8 mouse cellular contexts compared by ENCODE assay signal in the genomic region with DNA sequence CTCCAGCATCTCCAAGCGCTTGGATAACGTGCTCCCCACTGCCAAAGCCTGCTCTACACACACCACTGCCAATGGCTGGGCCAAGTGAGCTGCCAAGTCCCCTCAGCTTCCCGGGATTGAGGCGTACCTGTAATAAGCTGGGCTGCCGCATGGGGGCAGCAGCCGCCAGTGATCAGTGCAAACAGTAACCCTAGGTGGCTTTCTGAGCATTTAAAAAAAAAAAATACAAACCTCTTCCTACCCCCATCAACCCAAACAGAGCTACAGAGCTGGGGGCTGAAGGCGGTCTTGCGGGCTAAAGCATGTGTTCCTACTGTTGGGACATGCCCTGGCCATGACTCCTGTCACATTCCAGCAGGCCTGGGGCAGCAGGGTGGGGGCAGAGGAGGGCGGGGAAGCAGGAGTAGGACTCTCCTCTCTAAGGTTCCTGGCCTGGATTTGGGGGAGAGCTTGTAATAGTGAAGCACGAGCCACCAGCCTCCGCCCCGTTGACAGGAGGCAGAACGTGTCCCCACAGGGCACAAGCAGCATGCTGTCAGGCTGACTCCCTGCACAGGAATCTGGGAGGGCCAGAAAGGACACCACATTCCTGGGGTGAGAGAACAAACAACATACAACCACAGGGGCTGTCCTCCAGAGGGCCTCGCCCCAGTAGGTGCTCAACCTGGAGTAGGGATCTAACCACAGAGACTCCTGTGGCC. TPM values are rescaled to one million over a fixed set of nuclear protein-coding genes. Genes with fewer than 3 reads are reported as not detected.
DNase-seq lines count a peak whose midpoint lies in the region; ATAC-seq and TF ChIP-seq lines count a peak whose summit lies in the region.

No protein-coding gene starts in this region.

- peaks cover 24% of the 10 kb centered on the region for H3K36me3 ChIP-seq in liver, embryonic 16.5 days (ENCODE audit: control insufficient read depth, insufficient read depth)
- peaks cover 31% of the 10 kb centered on the region for H3K36me3 ChIP-seq in neural tube, embryonic 14.5 days (ENCODE audit: control insufficient read depth, insufficient read depth, low read length)

- ATAC-seq in CD4-positive, CD25-positive, alpha-beta regulatory T cell, adult 4 months = peak; percentile 62
- peak; percentile 72 for ATAC-seq in erythroid progenitor cell, adult 5-6 weeks (replicated peaks; ENCODE audit: low FRiP score, poor library complexity, severe bottlenecking)
- ATAC-seq in liver, embryonic 16.5 days (ENCODE audit: low read depth) = peak; percentile 50
- ATAC-seq in neural tube, embryonic 14.5 days (ENCODE audit: low read depth) = peak; percentile 82

- H3K4me2 ChIP-seq in liver, embryonic 16.5 days (ENCODE audit: low read depth, low read length) = no peak overlapping the region
- no peak overlapping the region for H3K4me2 ChIP-seq in neural tube, embryonic 14.5 days (ENCODE audit: low read depth, low read length)

- H3K27ac ChIP-seq in bone marrow, adult 2 months (ENCODE audit: control insufficient read depth, insufficient read depth, low read depth, low read length, poor library complexity) = no peak overlapping the region
- no peak overlapping the region for H3K27ac ChIP-seq in liver, embryonic 16.5 days (ENCODE audit: low read length)
- H3K27ac ChIP-seq in neural tube, embryonic 14.5 days (ENCODE audit: low read depth, low read length) = no peak overlapping the region

- no peaks in the 10 kb centered on the region for H3K27me3 ChIP-seq in liver, embryonic 16.5 days (ENCODE audit: control insufficient read depth, insufficient read depth, low read depth, low read length)
- H3K27me3 ChIP-seq in neural tube, embryonic 14.5 days (ENCODE audit: control insufficient read depth, insufficient read depth, low read length) = no peaks in the 10 kb centered on the region

- 47% methylated on average over 14 of the region's 14 CpGs for WGBS in bone marrow, adult 2 months
- WGBS in liver, embryonic 16.5 days (ENCODE audit: insufficient replicate concordance) = 30% methylated on average over 14 of the region's 14 CpGs
- 28% methylated on average over 14 of the region's 14 CpGs for WGBS in neural tube, embryonic 14.5 days

- H3K4me1 ChIP-seq in bone marrow, adult 2 months (ENCODE audit: control insufficient read depth, insufficient read depth, low read length) = no peaks in the 10 kb centered on the region
- no peaks in the 10 kb centered on the region; the same call in 1 of the 2 replicates for H3K4me1 ChIP-seq in liver, embryonic 16.5 days (ENCODE audit: control insufficient read depth, low read depth, low read length)
- no peaks in the 10 kb centered on the region for H3K4me1 ChIP-seq in neural tube, embryonic 14.5 days (ENCODE audit: control insufficient read depth, insufficient read depth, low read length)

- DNase-seq in heart, postnatal 10 days = peak; percentile 90 to 94
- peak; percentile 88 to 89 for DNase-seq in kidney, postnatal 4 days
- DNase-seq in thymus, postnatal 10 days (ENCODE audit: low spot score in 2 of 2) = peak; percentile 36 to 78

- intact Hi-C loops in heart, postnatal 10 days (cut with DNase I) = loop anchor here (1.0 to 5.0 kb wide), 2 partner anchors 32 to 126 kb away; no protein-coding TSS in a partner anchor

- no peaks in the 10 kb centered on the region for H3K9me3 ChIP-seq in liver, embryonic 16.5 days (replicated peaks; ENCODE audit: control insufficient read depth, low read length)
- no peaks in the 10 kb centered on the region for H3K9me3 ChIP-seq in neural tube, embryonic 14.5 days (ENCODE audit: control insufficient read depth, low read length)

- no peak for TF ChIP-seq POLR2A in bone marrow, adult 2 months (IDR thresholded peaks at IDR 0.05; ENCODE audit: borderline replicate concordance, control insufficient read depth, low read depth, low read length)

- TF ChIP-seq CTCF in bone marrow, adult 2 months (IDR thresholded peaks at IDR 0.05; ENCODE audit: control insufficient read depth, insufficient read depth, low read length) = peak; percentile 85

- no peak overlapping the region for H3K4me3 ChIP-seq in bone marrow, adult 2 months (replicated peaks; ENCODE audit: control insufficient read depth, low read depth, low read length)
- no peak overlapping the region for H3K4me3 ChIP-seq in liver, embryonic 16.5 days (ENCODE audit: low read depth, low read length)
- no peak overlapping the region for H3K4me3 ChIP-seq in neural tube, embryonic 14.5 days (ENCODE audit: low read depth, low read length)

- H3K9ac ChIP-seq in liver, embryonic 16.5 days (ENCODE audit: low read depth, low read length) = no peak overlapping the region
- no peak overlapping the region for H3K9ac ChIP-seq in neural tube, embryonic 14.5 days (replicated peaks; ENCODE audit: low read depth, low read length)

RNA-seq across cellular contexts. Expression of gene Lrrc73, which starts 12.7 kb away (rescaled TPM):
- under 1 TPM in 1 of 2 experiments, not detected in 1; 0.30 TPM for polyA plus RNA-seq in CD4-positive, CD25-positive, alpha-beta regulatory T cell, adult 4 months (2017; shearing (Covaris generic))
- 1.4 and 2.4 TPM in 2 replicates for polyA plus RNA-seq in bone marrow, adult 2 months (2011; ENCODE audit: insufficient read depth, insufficient read length, low replicate concordance, missing spikeins)
- not detected in 2 replicates for total RNA-seq in erythroid progenitor cell, adult 5-6 weeks (2015; ENCODE audit: low replicate concordance)
- 0.39 TPM in 1 of 2 replicates, not detected in the other for total RNA-seq in erythroid progenitor cell, adult 5-6 weeks (2017; ENCODE audit: low replicate concordance)
- total RNA-seq in heart, postnatal 10 days (2021) = under 1 TPM; 0.38 to 0.40 TPM
- polyA plus RNA-seq in liver, embryonic 16.5 days (2015; fragmentation: Nextera tagmentation; extraction: Ambion mirVana) = 0.08 TPM in 1 of 2 replicates, not detected in the other
- polyA plus RNA-seq in neural tube, embryonic 14.5 days (2014; fragmentation: Nextera tagmentation; extraction: Ambion mirVana) = 9.1 and 10.1 TPM in 2 replicates

RNA-seq across cellular contexts. Expression of gene Tjap1, which starts 16.8 kb away (rescaled TPM):
- polyA plus RNA-seq in CD4-positive, CD25-positive, alpha-beta regulatory T cell, adult 4 months (2017; shearing (Covaris generic)) = 10 to 100 TPM; 15.0 to 18.5 TPM
- polyA plus RNA-seq in bone marrow, adult 2 months (2011; ENCODE audit: insufficient read depth, insufficient read length, low replicate concordance, missing spikeins) = 20.0 and 28.9 TPM in 2 replicates
- 2.2 and 21.8 TPM in 2 replicates for total RNA-seq in erythroid progenitor cell, adult 5-6 weeks (2015; ENCODE audit: low replicate concordance)
- total RNA-seq in erythroid progenitor cell, adult 5-6 weeks (2017; ENCODE audit: low replicate concordance) = 6.5 and 53.0 TPM in 2 replicates
- total RNA-seq in heart, postnatal 10 days (2021) = 10 to 100 TPM; 54.0 to 56.3 TPM
- polyA plus RNA-seq in liver, embryonic 16.5 days (2015; fragmentation: Nextera tagmentation; extraction: Ambion mirVana) = 8.9 and 10.9 TPM in 2 replicates
- 21.8 and 24.7 TPM in 2 replicates for polyA plus RNA-seq in neural tube, embryonic 14.5 days (2014; fragmentation: Nextera tagmentation; extraction: Ambion mirVana)

RNA-seq across cellular contexts. Expression of gene Yipf3, which starts 18.2 kb away (rescaled TPM):
- polyA plus RNA-seq in CD4-positive, CD25-positive, alpha-beta regulatory T cell, adult 4 months (2017; shearing (Covaris generic)) = 10 to 100 TPM; 43.4 to 51.9 TPM
- polyA plus RNA-seq in bone marrow, adult 2 months (2011; ENCODE audit: insufficient read depth, insufficient read length, low replicate concordance, missing spikeins) = 75.6 and 103 TPM in 2 replicates
- 46.5 and 53.7 TPM in 2 replicates for total RNA-seq in erythroid progenitor cell, adult 5-6 weeks (2015; ENCODE audit: low replicate concordance)
- 15.3 and 22.5 TPM in 2 replicates for total RNA-seq in erythroid progenitor cell, adult 5-6 weeks (2017; ENCODE audit: low replicate concordance)
- total RNA-seq in heart, postnatal 10 days (2021) = 10 to 100 TPM; 69.3 to 75.1 TPM
- polyA plus RNA-seq in liver, embryonic 16.5 days (2015; fragmentation: Nextera tagmentation; extraction: Ambion mirVana) = 50.5 and 52.5 TPM in 2 replicates
- 91.5 and 101 TPM in 2 replicates for polyA plus RNA-seq in neural tube, embryonic 14.5 days (2014; fragmentation: Nextera tagmentation; extraction: Ambion mirVana)

RNA-seq across cellular contexts. Expression of gene Polr1c, which starts 18.2 kb away (rescaled TPM):
- 100 to 1,000 TPM; 110 to 117 TPM for polyA plus RNA-seq in CD4-positive, CD25-positive, alpha-beta regulatory T cell, adult 4 months (2017; shearing (Covaris generic))
- 26.6 and 55.4 TPM in 2 replicates for polyA plus RNA-seq in bone marrow, adult 2 months (2011; ENCODE audit: insufficient read depth, insufficient read length, low replicate concordance, missing spikeins)
- 25.6 and 26.4 TPM in 2 replicates for total RNA-seq in erythroid progenitor cell, adult 5-6 weeks (2015; ENCODE audit: low replicate concordance)
- 5.8 and 24.9 TPM in 2 replicates for total RNA-seq in erythroid progenitor cell, adult 5-6 weeks (2017; ENCODE audit: low replicate concordance)
- 10 to 100 TPM; 23.8 to 26.9 TPM for total RNA-seq in heart, postnatal 10 days (2021)
- 26.2 and 28.7 TPM in 2 replicates for polyA plus RNA-seq in liver, embryonic 16.5 days (2015; fragmentation: Nextera tagmentation; extraction: Ambion mirVana)
- 80.4 and 83.6 TPM in 2 replicates for polyA plus RNA-seq in neural tube, embryonic 14.5 days (2014; fragmentation: Nextera tagmentation; extraction: Ambion mirVana)

RNA-seq across cellular contexts. Expression of gene Dlk2, which starts 31.2 kb away (rescaled TPM):
- polyA plus RNA-seq in CD4-positive, CD25-positive, alpha-beta regulatory T cell, adult 4 months (2017; shearing (Covaris generic)) = not detected
- not detected in 2 replicates for polyA plus RNA-seq in bone marrow, adult 2 months (2011; ENCODE audit: insufficient read depth, insufficient read length, low replicate concordance, missing spikeins)
- not detected in 2 replicates for total RNA-seq in erythroid progenitor cell, adult 5-6 weeks (2015; ENCODE audit: low replicate concordance)
- not detected in 2 replicates for total RNA-seq in erythroid progenitor cell, adult 5-6 weeks (2017; ENCODE audit: low replicate concordance)
- 1 to 10 TPM in 1 of 2 experiments, under 1 TPM in 1; 0.57 to 1.0 TPM for total RNA-seq in heart, postnatal 10 days (2021)
- 0.06 and 0.07 TPM in 2 replicates for polyA plus RNA-seq in liver, embryonic 16.5 days (2015; fragmentation: Nextera tagmentation; extraction: Ambion mirVana)
- 13.8 and 18.8 TPM in 2 replicates for polyA plus RNA-seq in neural tube, embryonic 14.5 days (2014; fragmentation: Nextera tagmentation; extraction: Ambion mirVana)
